Mouse (Mus musculus): ENCODE data around the gene 9330182L06Rik.

The 9330182L06Rik gene

DNA sequence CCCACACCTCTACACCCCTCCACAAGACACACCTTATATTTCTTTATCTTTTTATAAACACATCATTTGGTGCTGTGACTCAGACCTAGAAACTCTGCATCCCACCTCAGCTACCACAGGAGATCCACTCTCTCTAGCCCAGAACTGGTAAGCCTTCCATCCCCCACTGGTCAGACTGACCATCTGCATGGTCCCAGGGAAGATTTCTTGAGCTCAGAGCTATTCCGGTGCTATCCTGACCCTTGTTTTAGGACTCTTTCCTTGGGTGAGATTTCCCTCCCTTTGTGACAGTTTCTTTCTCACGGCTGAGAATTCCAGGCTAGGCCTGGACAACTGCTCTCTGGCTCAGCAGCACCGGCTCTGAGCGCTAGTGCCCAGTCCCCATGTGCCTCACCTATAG, 231.3 kb downstream of the 9330182L06Rik start:
- no peak for ATAC-seq (ENCODE audit: insufficient number of reproducible peaks, low FRiP score, low TSS enrichment)

DNA sequence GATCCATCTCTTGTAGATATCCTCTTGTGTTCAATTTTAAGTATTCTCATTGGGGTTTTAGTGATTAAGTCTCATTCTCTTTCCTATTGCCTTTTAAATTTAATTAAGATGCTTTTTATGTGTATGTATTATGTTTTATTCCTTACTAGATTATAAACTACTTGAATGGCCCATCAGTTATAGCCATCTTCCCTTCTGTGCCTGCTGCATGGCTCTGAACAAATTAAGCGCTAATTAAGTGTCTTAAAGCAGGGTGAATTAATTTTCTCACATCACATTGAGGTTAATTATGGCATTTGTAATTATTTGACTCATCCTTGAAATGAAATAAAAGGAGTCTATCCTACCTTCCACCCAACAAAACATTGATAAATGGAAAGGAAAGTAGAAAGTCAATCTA, 245.1 kb downstream of the 9330182L06Rik start:
- ATAC-seq (ENCODE audit: insufficient number of reproducible peaks, low FRiP score, low TSS enrichment), result no peak

DNA sequence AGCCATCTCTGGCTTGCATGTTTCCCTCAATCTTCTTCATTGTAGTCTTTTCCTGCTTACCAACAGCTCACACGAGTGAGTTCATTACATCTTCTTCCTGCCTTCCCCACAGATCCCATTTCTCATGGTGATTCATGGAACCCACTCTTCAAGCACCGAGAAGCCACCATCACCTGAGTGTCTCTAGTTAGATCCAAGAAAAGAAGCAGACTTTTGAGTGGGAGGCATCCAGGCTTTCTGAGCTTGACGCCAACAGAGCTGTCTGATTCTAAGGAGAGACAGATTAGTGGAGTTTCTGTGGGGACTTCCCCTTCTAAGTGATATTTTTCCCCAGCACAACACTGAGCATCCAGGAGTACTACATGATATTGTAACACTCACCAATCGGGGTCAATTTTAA, 259.6 kb downstream of the 9330182L06Rik start:
- no peak for ATAC-seq (ENCODE audit: insufficient number of reproducible peaks, low FRiP score, low TSS enrichment)
